Mouse (Mus musculus) CH12.LX (cell line): Measurements from ENCODE around the gene Pgp. TPM values are rescaled to one million over a fixed set of nuclear protein-coding genes. Genes with fewer than 3 reads are reported as not detected.

ENCODE experiments used
- DNase-seq: peaks from one replicate; pipeline ENCODE4 v3.0.0-alpha.2; 2013; ENCODE audit errors: extremely low read depth
- H3K27ac ChIP-seq: 2 replicates; pipeline ENCODE4 v1.5.1; 2012; ENCODE audit warnings: low read depth, mild to moderate bottlenecking, control low read depth, moderate library complexity; ENCODE audit not compliant: insufficient read depth
- H3K27me3 ChIP-seq: replicated peaks from 2 replicates; pipeline ENCODE3; 2012; ENCODE audit warnings: inconsistent platforms
- H3K36me3 ChIP-seq, 2 experiments: replicated peaks in 1 of 2; 2 replicates each; pipeline versions ENCODE3 to v1.6.1; 2012; ENCODE audit warnings: inconsistent platforms in 1 of 2, low read length in 1 of 2, mild to moderate bottlenecking in 1 of 2, mixed read lengths in 1 of 2, moderate library complexity in 1 of 2; ENCODE audit not compliant: control insufficient read depth in 1 of 2, insufficient read depth in 1 of 2
- H3K4me1 ChIP-seq, 2 experiments: 2 replicates each; pipeline ENCODE4 v1.6.1; 2012; ENCODE audit warnings: inconsistent platforms in 1 of 2, moderate library complexity in 1 of 2; ENCODE audit not compliant: insufficient read depth in 2 of 2, control insufficient read depth in 1 of 2
- H3K4me2 ChIP-seq: 2 replicates; pipeline ENCODE4 v1.6.1; 2012; ENCODE audit warnings: low read depth, mild to moderate bottlenecking, control low read depth; ENCODE audit not compliant: poor library complexity, insufficient read depth, severe bottlenecking
- H3K4me3 ChIP-seq, 3 experiments: fragments of 150-350 bp in 1 of 3; sonication (generic) in 1 of 3; replicated peaks in 1 of 3; 2 replicates each; pipeline versions ENCODE3 to v1.5.1; 2011 to 2012; ENCODE audit warnings: low read depth in 2 of 3, low read length in 2 of 3, mild to moderate bottlenecking in 2 of 3, moderate library complexity in 2 of 3, control low read depth in 1 of 3, improper control_type of control experiment in 1 of 3, inconsistent platforms in 1 of 3, mixed read lengths in 1 of 3; ENCODE audit not compliant: poor library complexity in 1 of 3
- H3K79me2 ChIP-seq: replicated peaks from 2 replicates; pipeline ENCODE4 v1.6.1; 2012; ENCODE audit warnings: mild to moderate bottlenecking, moderate library complexity; ENCODE audit not compliant: control insufficient read depth, poor library complexity, insufficient read depth, severe bottlenecking; ENCODE audit errors: extremely low read depth
- H3K9ac ChIP-seq: 2 replicates; pipeline ENCODE4 v1.6.1; 2012; ENCODE audit warnings: low read depth, mild to moderate bottlenecking, control low read depth, moderate library complexity; ENCODE audit not compliant: insufficient read depth
- H3K9me3 ChIP-seq: replicated peaks from 2 replicates; pipeline ENCODE3; 2012; ENCODE audit warnings: low read length, inconsistent platforms, mixed read lengths
- BHLHE40 ChIP-seq: IDR thresholded peaks from 2 replicates; pipeline ENCODE4 v1.6.1; 2011; ENCODE audit warnings: mild to moderate bottlenecking, low read depth, low read length, improper control_type of control experiment
- CTCF ChIP-seq, 2 experiments: IDR thresholded peaks in 1 of 2; conservative IDR thresholded peaks in 1 of 2; 2 replicates each; pipeline ENCODE4 v1.5.1; 2011 to 2012; ENCODE audit warnings: low read depth in 2 of 2, low read length in 2 of 2, improper control_type of control experiment in 1 of 2, inconsistent platforms in 1 of 2, mild to moderate bottlenecking in 1 of 2, moderate library complexity in 1 of 2
- E2F4 ChIP-seq: IDR thresholded peaks from 2 replicates; pipeline ENCODE4 v1.6.1; 2011; ENCODE audit warnings: low read depth, low read length, improper control_type of control experiment; ENCODE audit not compliant: insufficient replicate concordance
- ETS1 ChIP-seq: conservative IDR thresholded peaks from 2 replicates; pipeline ENCODE4 v1.6.1; 2012; ENCODE audit warnings: low read depth, mild to moderate bottlenecking, inconsistent platforms, low read length, improper control_type of control experiment, moderate library complexity
- IRF4 ChIP-seq: IDR thresholded peaks from 2 replicates; pipeline ENCODE4 v1.6.1; 2014; ENCODE audit warnings: low read depth, mild to moderate bottlenecking, inconsistent platforms, low read length, improper control_type of control experiment
- JUND ChIP-seq: conservative IDR thresholded peaks from 2 replicates; pipeline ENCODE4 v1.6.1; 2011; ENCODE audit warnings: low read depth, low read length, improper control_type of control experiment
- KAT2A ChIP-seq: IDR thresholded peaks from 2 replicates; pipeline ENCODE4 v1.6.1; 2012; ENCODE audit warnings: low read length, improper control_type of control experiment, inconsistent platforms; ENCODE audit not compliant: insufficient replicate concordance
- MAFK ChIP-seq: IDR thresholded peaks from 2 replicates; pipeline ENCODE4 v1.6.1; 2011; ENCODE audit warnings: low read length, improper control_type of control experiment; ENCODE audit not compliant: insufficient replicate concordance
- MAX ChIP-seq: IDR thresholded peaks from 2 replicates; pipeline ENCODE4 v1.6.1; 2011; ENCODE audit warnings: low read length, improper control_type of control experiment
- MXI1 ChIP-seq: IDR thresholded peaks from 2 replicates; pipeline ENCODE4 v1.6.1; 2011; ENCODE audit warnings: mild to moderate bottlenecking, low read depth, low read length, improper control_type of control experiment
- NRF1 ChIP-seq: IDR thresholded peaks from 2 replicates; pipeline ENCODE4 v1.6.1; 2014; ENCODE audit warnings: low read depth, mild to moderate bottlenecking, inconsistent platforms, low read length, improper control_type of control experiment, moderate library complexity
- PAX5 ChIP-seq: IDR thresholded peaks from 2 replicates; pipeline ENCODE4 v1.6.1; 2012; ENCODE audit warnings: low read length, inconsistent platforms, mixed read lengths
- POLR2A ChIP-seq: IDR thresholded peaks from 2 replicates; pipeline ENCODE4 v1.6.1; 2011; ENCODE audit warnings: low read depth, mild to moderate bottlenecking, improper control_type of control experiment, low read length
- POLR2AphosphoS2 ChIP-seq: IDR thresholded peaks from 2 replicates; pipeline ENCODE4 v1.6.1; 2011; ENCODE audit warnings: low read depth, low read length, improper control_type of control experiment
- SIN3A ChIP-seq: IDR thresholded peaks from 2 replicates; pipeline ENCODE4 v1.6.1; 2012; ENCODE audit warnings: low read length, improper control_type of control experiment, inconsistent platforms
- TBP ChIP-seq: conservative IDR thresholded peaks from 2 replicates; pipeline ENCODE4 v1.6.1; 2011; ENCODE audit warnings: low read depth, low read length, improper control_type of control experiment
- USF1 ChIP-seq: IDR thresholded peaks from 2 replicates; pipeline ENCODE4 v1.6.1; 2014; ENCODE audit warnings: low read depth, mild to moderate bottlenecking, inconsistent platforms, low read length, improper control_type of control experiment
- USF2 ChIP-seq: conservative IDR thresholded peaks from 2 replicates; pipeline ENCODE4 v1.6.1; 2011; ENCODE audit warnings: low read depth, low read length, improper control_type of control experiment
- ZNF384 ChIP-seq: IDR thresholded peaks from 2 replicates; pipeline ENCODE4 v1.6.1; 2012; ENCODE audit warnings: low read depth, low read length, improper control_type of control experiment, inconsistent platforms
- dilution Hi-C: fragments of 300-500 bp; cut with MboI; formaldehyde crosslinking; loops from 2 replicates; pipeline ENCODE4 v1.14.3; 2020; ENCODE audit warnings: low sequenced_read_pairs; ENCODE audit not compliant: extremely low pct_unique_long_range_greater_than_20kb, extremely low pct_ligation_motif_present
- in situ Hi-C: fragments of 300-500 bp; cut with MboI; formaldehyde crosslinking; loops from 3 replicates; pipeline ENCODE4 v1.14.3; 2019; ENCODE audit warnings: low sequenced_read_pairs, low pct_ligation_motif_present, low pct_unique_long_range_greater_than_20kb, mixed read lengths
- polyA plus RNA-seq: library from polyadenylated mRNA; unstranded; fragments of >175 nt; gene quantifications from 2 replicates; pipeline ENCODE4 v1.2.1, GENCODE M21; 2012; ENCODE audit warnings: low read depth; ENCODE audit not compliant: insufficient read length
- total RNA-seq, 2 experiments: library from RNA; depleted of rRNA; stranded (reverse); fragments of 300-350 nt in 1 of 2; fragments of >200 nt in 1 of 2; gene quantifications; 2 replicates each; pipeline ENCODE4 v1.2.3; 2012 to 2014

The Pgp gene
- total and polyA plus RNA-seq, 3 experiments: 14.2 to 41.8 (median 41.6) TPM

- DNase-seq: no peak
- in situ Hi-C loops: no loop called here
- H3K4me2 ChIP-seq: no peak overlapping the region
- H3K9ac ChIP-seq: no peak overlapping the region
- H3K27ac ChIP-seq: no peak overlapping the region
- H3K4me3 ChIP-seq: no peak overlapping the region
- H3K4me1 ChIP-seq: peaks cover 5 to 26% of the 10 kb centered on the region in 2 experiments; a peak in 3 of 4 replicates
- peaks cover 39 to 59% of the 10 kb centered on the region in 2 experiments for H3K36me3 ChIP-seq
- TF ChIP-seq POLR2AphosphoS2 (0 out of 2 replicates have a peak, but pooled peaks have one; percentile 4), ZNF384 (no peak)
- no peaks in the 10 kb centered on the region for H3K9me3 ChIP-seq
- H3K79me2 ChIP-seq: peaks cover 7% of the 10 kb centered on the region; the same call in 1 of the 2 replicates
- H3K27me3 ChIP-seq: no peaks in the 10 kb centered on the region
- dilution Hi-C loops: no loop called here
Observed at GRCm38 (mm10) chr17:24472512-24472911, 2.3 kb downstream of the Pgp start.

- no peak within 1 kb of the TSS for H3K4me2 ChIP-seq
- DNase-seq: no peak
- peaks cover 7% of the 10 kb centered on the region; the same call in 1 of the 2 replicates for H3K79me2 ChIP-seq
- TF ChIP-seq POLR2A (peak; percentile 32; the same call in 1 of the 2 replicates), ZNF384 (no peak)
- H3K9ac ChIP-seq: no peak within 1 kb of the TSS
- H3K27ac ChIP-seq: no peak within 1 kb of the TSS
- H3K4me3 ChIP-seq: no peak within 1 kb of the TSS
- in situ Hi-C loops: no loop called here
- dilution Hi-C loops: no loop called here
- H3K4me1 ChIP-seq: peaks cover 12 to 30% of the 10 kb centered on the region in 2 experiments; a peak in 3 of 4 replicates
- peaks cover 39 to 62% of the 10 kb centered on the region in 2 experiments for H3K36me3 ChIP-seq
- no peaks in the 10 kb centered on the region for H3K27me3 ChIP-seq
- no peaks in the 10 kb centered on the region for H3K9me3 ChIP-seq
Observed at GRCm38 (mm10) chr17:24473612-24474275, 3.6 kb downstream of the Pgp start, which contains the start of gene Bricd5. TSS of gene Bricd5 (plus strand) at chr17:24473884.

GRCm38 (mm10) chr17:24474557-24474956 is 4.4 kb downstream of the Pgp start:
- Histone ChIP-seq H3K9me3 (no peaks in the 10 kb centered on the region), H3K4me3 (no peak overlapping the region), H3K4me1 (peaks cover 12 to 28% of the 10 kb centered on the region in 2 experiments; a peak in 3 of 4 replicates), H3K79me2 (peaks cover 7% of the 10 kb centered on the region; the same call in 1 of the 2 replicates), H3K36me3 (peaks cover 39 to 62% of the 10 kb centered on the region in 2 experiments), H3K9ac (no peak overlapping the region), H3K27me3 (no peaks in the 10 kb centered on the region), H3K27ac (no peak overlapping the region), H3K4me2 (no peak overlapping the region)
- TF ChIP-seq SIN3A: no peak
- TF ChIP-seq PAX5: no peak
- no peak for TF ChIP-seq TBP
- no peak for TF ChIP-seq MAFK
- TF ChIP-seq ETS1: no peak
- TF ChIP-seq NRF1: no peak
- TF ChIP-seq BHLHE40: no peak
- TF ChIP-seq CTCF (conservative IDR thresholded peaks at IDR 0.05 in 1 of 2, IDR thresholded peaks at IDR 0.05 in 1 of 2; ENCODE audit: low read depth in 2 of 2, low read length in 2 of 2): no peak
- no peak for TF ChIP-seq ZNF384
- TF ChIP-seq JUND: no peak
- no peak for TF ChIP-seq USF1
- TF ChIP-seq MXI1: no peak
- no peak for TF ChIP-seq MAX
- TF ChIP-seq USF2: no peak
- TF ChIP-seq E2F4: no peak
- no peak for TF ChIP-seq KAT2A
- no peak for TF ChIP-seq IRF4
- dilution Hi-C loops (no loop called here), in situ Hi-C loops (no loop called here)
- DNase-seq: no peak
